Mouse (Mus musculus): ENCODE results near the gene Aaed1. TPM values are rescaled to one million over a fixed set of nuclear protein-coding genes. Genes with fewer than 3 reads are reported as not detected.
A peak's percentile ranks its signal among the peaks of the same experiment; 100 is the strongest.

Aaed1 gene
- polyA plus RNA-seq, 1 experiment, result 4.9 TPM

DNA sequence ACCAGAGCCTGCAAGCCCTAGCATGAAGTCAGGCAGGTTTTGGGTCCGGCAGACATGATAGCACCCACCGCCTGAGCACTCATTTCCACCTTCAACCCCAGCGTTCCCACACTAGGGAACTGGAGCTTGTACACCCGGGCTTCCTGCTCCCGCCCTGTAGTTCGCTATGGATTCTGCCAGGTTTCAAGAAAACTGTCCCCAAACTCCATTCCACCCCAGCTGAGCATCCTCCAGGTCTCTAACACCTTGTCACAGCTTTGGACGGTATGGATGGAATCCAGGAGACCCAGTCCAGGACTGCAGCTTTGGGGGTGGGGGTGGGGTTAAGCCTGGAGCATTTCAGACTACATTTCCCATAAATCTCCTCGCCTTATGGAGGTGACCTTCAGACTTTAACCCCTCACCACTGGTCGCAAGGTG lies 31.6 kb upstream of the Aaed1 start:
- Histone ChIP-seq H3K27me3 (ENCODE audit: control insufficient read depth, insufficient read depth, low read length) (no peaks in the 10 kb centered on the region), H3K4me1 (ENCODE audit: control insufficient read depth, insufficient read depth, insufficient read length) (no peaks in the 10 kb centered on the region), H3K4me3 (ENCODE audit: extremely low read depth, insufficient read depth, insufficient read length) (peak overlapping the region; percentile 46; the same call in 1 of the 2 replicates), H3K27ac (ENCODE audit: insufficient read depth, low read length) (no peak overlapping the region), H3K36me3 (ENCODE audit: control insufficient read depth, insufficient read depth, low read length) (no peaks in the 10 kb centered on the region)
- TF ChIP-seq CTCF (IDR thresholded peaks at IDR 0.05; ENCODE audit: extremely low read depth, insufficient read depth, insufficient read length, insufficient replicate concordance) (no peak), POLR2A (IDR thresholded peaks at IDR 0.05; ENCODE audit: low read depth, low read length) (no peak)
- WGBS, result 18% methylated on average over 9 of the region's 9 CpGs
- DNase-seq (ENCODE audit: low read depth in 1 of 2, low spot score in 2 of 2), result no peak

DNA sequence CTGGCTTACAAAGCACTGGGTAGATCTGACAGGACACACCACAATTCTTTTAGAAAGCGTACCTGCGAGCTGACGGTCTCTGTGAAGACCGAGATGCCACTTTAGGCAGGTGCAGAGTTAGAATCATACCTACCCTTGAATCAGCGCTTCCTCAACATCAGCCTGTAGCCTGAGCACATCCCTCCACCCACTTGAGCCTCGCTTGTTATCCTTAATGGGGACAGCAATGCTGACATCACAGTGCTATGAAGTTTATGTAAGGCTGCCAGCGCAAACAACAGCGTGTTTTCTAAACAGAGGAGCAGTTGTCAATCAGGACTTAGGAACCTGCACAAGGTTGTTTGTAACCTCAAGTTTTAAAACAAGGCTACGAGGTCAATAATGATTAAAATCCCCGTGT lies 31.1 kb upstream of the Aaed1 start:
- WGBS, result 38% methylated on average over 10 of the region's 10 CpGs
- Histone ChIP-seq H3K27me3 (ENCODE audit: control insufficient read depth, insufficient read depth, low read length) (no peaks in the 10 kb centered on the region), H3K4me1 (ENCODE audit: control insufficient read depth, insufficient read depth, insufficient read length) (no peaks in the 10 kb centered on the region), H3K4me3 (ENCODE audit: extremely low read depth, insufficient read depth, insufficient read length) (no peak overlapping the region), H3K36me3 (ENCODE audit: control insufficient read depth, insufficient read depth, low read length) (no peaks in the 10 kb centered on the region), H3K27ac (ENCODE audit: insufficient read depth, low read length) (no peak overlapping the region)
- no peak for DNase-seq (ENCODE audit: low read depth in 1 of 2, low spot score in 2 of 2)
- TF ChIP-seq CTCF (IDR thresholded peaks at IDR 0.05; ENCODE audit: extremely low read depth, insufficient read depth, insufficient read length, insufficient replicate concordance), result no peak
- no peak for TF ChIP-seq POLR2A (IDR thresholded peaks at IDR 0.05; ENCODE audit: low read depth, low read length)

DNA sequence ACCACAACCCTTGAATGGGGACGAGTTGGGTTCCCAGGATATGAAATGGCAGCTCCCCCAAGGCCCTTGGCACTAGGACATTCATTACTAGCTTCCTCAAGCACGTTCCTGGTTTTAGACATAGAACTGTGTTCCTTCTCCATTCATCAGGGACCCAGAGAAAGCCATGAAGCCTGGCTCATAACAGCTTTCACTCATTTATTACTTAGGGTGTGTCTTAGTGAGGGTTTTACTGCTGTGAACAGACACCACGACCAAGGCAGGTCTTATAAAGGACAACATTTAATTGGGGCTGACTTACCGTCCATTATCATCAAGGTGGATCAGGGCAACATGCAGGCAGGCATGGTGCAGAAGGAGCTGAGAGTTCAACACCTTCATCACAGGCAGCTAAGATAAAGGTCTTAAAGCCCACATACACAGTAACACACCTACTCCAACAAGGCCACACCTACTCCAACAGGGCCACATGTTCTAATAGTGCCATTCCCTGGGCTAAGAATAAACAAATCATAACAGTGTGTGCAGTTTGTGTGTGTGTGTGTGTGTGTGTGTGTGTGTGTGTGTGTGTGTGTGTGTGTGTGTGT lies 23.1 kb upstream of the Aaed1 start:
- 64% methylated on average over 4 of the region's 4 CpGs for WGBS
- Histone ChIP-seq H3K4me1 (ENCODE audit: control insufficient read depth, insufficient read depth, insufficient read length) (no peaks in the 10 kb centered on the region), H3K36me3 (ENCODE audit: control insufficient read depth, insufficient read depth, low read length) (no peaks in the 10 kb centered on the region), H3K27me3 (ENCODE audit: control insufficient read depth, insufficient read depth, low read length) (no peaks in the 10 kb centered on the region), H3K27ac (ENCODE audit: insufficient read depth, low read length) (no peak overlapping the region), H3K4me3 (ENCODE audit: extremely low read depth, insufficient read depth, insufficient read length) (no peak overlapping the region)
- no peak for DNase-seq (ENCODE audit: low read depth in 1 of 2, low spot score in 2 of 2)
- TF ChIP-seq CTCF (IDR thresholded peaks at IDR 0.05; ENCODE audit: extremely low read depth, insufficient read depth, insufficient read length, insufficient replicate concordance) (no peak), POLR2A (IDR thresholded peaks at IDR 0.05; ENCODE audit: low read depth, low read length) (no peak)

- no peak for DNase-seq (ENCODE audit: low read depth in 1 of 2, low spot score in 2 of 2)
These were observed 20.6 kb upstream of the Aaed1 start for GRCm38 (mm10) chr13:64333102-64333501.

DNA sequence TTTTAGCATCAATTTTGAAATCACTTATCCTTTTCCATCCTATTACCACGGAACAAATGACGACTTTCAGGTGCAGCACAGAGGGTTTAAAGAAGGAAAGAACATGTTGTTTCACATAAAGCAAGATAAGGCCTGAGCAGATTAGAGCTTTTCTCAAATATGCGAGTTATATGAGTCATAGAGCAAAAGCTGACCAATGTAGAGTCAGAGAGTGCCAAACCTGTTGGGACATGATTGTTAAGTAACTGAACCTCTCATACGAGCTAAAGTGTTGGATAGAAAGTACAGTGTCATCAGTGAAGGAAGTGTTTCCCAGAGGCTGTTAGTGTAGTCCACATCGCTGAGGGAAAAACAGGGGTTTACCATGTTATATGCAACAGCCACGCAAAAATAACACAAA lies 19.8 kb upstream of the Aaed1 start:
- Histone ChIP-seq H3K27ac (ENCODE audit: insufficient read depth, low read length) (no peak overlapping the region), H3K36me3 (ENCODE audit: control insufficient read depth, insufficient read depth, low read length) (no peaks in the 10 kb centered on the region), H3K4me3 (ENCODE audit: extremely low read depth, insufficient read depth, insufficient read length) (no peak overlapping the region), H3K4me1 (ENCODE audit: control insufficient read depth, insufficient read depth, insufficient read length) (no peaks in the 10 kb centered on the region), H3K27me3 (ENCODE audit: control insufficient read depth, insufficient read depth, low read length) (no peaks in the 10 kb centered on the region)
- 77% methylated on average over 6 of the region's 6 CpGs for WGBS
- TF ChIP-seq CTCF (IDR thresholded peaks at IDR 0.05; ENCODE audit: extremely low read depth, insufficient read depth, insufficient read length, insufficient replicate concordance) (no peak), POLR2A (IDR thresholded peaks at IDR 0.05; ENCODE audit: low read depth, low read length) (no peak)
- DNase-seq (ENCODE audit: low read depth in 1 of 2, low spot score in 2 of 2), result no peak

More at GRCm38 (mm10) chr13:64333102-64333501, 20.6 kb upstream of the Aaed1 start:
- Histone ChIP-seq H3K4me1 (ENCODE audit: control insufficient read depth, insufficient read depth, insufficient read length) (no peaks in the 10 kb centered on the region), H3K27ac (ENCODE audit: insufficient read depth, low read length) (no peak overlapping the region), H3K27me3 (ENCODE audit: control insufficient read depth, insufficient read depth, low read length) (no peaks in the 10 kb centered on the region), H3K4me3 (ENCODE audit: extremely low read depth, insufficient read depth, insufficient read length) (no peak overlapping the region), H3K36me3 (ENCODE audit: control insufficient read depth, insufficient read depth, low read length) (no peaks in the 10 kb centered on the region)
- WGBS, result 92% methylated on average over 3 of the region's 3 CpGs
- TF ChIP-seq CTCF (IDR thresholded peaks at IDR 0.05; ENCODE audit: extremely low read depth, insufficient read depth, insufficient read length, insufficient replicate concordance) (no peak), POLR2A (IDR thresholded peaks at IDR 0.05; ENCODE audit: low read depth, low read length) (no peak)

- Histone ChIP-seq H3K27me3 (ENCODE audit: control insufficient read depth, insufficient read depth, low read length) (no peaks in the 10 kb centered on the region), H3K4me1 (ENCODE audit: control insufficient read depth, insufficient read depth, insufficient read length) (no peaks in the 10 kb centered on the region), H3K27ac (ENCODE audit: insufficient read depth, low read length) (no peak overlapping the region), H3K4me3 (ENCODE audit: extremely low read depth, insufficient read depth, insufficient read length) (no peak overlapping the region), H3K36me3 (ENCODE audit: control insufficient read depth, insufficient read depth, low read length) (no peaks in the 10 kb centered on the region)
- 92% methylated on average over 8 of the region's 8 CpGs for WGBS
- TF ChIP-seq POLR2A (IDR thresholded peaks at IDR 0.05; ENCODE audit: low read depth, low read length) (no peak), CTCF (IDR thresholded peaks at IDR 0.05; ENCODE audit: extremely low read depth, insufficient read depth, insufficient read length, insufficient replicate concordance) (no peak)
- no peak for DNase-seq (ENCODE audit: low read depth in 1 of 2, low spot score in 2 of 2)
These were observed 10.2 kb upstream of the Aaed1 start for GRCm38 (mm10) chr13:64322561-64323281.

DNA sequence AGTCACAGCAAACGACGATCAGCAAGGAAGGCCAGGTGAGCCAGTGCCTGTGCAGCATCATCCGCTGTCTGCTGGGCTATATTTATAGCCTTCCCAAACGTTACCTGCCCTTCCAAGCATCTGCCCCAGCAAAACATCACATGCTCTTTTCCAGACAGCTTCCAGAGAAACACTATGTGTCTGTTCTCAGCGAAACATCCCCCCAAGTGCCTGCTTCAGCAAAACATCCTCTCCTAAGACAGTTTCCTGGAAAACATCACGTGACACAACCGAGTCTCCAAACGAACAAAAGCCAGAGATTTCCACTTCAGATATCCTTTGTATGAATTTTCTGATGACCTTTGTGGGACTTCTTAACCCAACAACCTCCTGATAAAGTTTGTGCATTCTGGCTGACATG lies 7.8 kb upstream of the Aaed1 start:
- 64% methylated on average over 8 of the region's 8 CpGs for WGBS
- Histone ChIP-seq H3K36me3 (ENCODE audit: control insufficient read depth, insufficient read depth, low read length) (no peaks in the 10 kb centered on the region), H3K27me3 (ENCODE audit: control insufficient read depth, insufficient read depth, low read length) (no peaks in the 10 kb centered on the region), H3K4me1 (ENCODE audit: control insufficient read depth, insufficient read depth, insufficient read length) (no peaks in the 10 kb centered on the region), H3K4me3 (ENCODE audit: extremely low read depth, insufficient read depth, insufficient read length) (no peak overlapping the region), H3K27ac (ENCODE audit: insufficient read depth, low read length) (no peak overlapping the region)
- no peak for DNase-seq (ENCODE audit: low read depth in 1 of 2, low spot score in 2 of 2)
- TF ChIP-seq POLR2A (IDR thresholded peaks at IDR 0.05; ENCODE audit: low read depth, low read length), result no peak
- TF ChIP-seq CTCF (IDR thresholded peaks at IDR 0.05; ENCODE audit: extremely low read depth, insufficient read depth, insufficient read length, insufficient replicate concordance), result no peak

Data from spleen, adult 2 months (tissue).